Comparison of ENCODE assay signal across 25 mouse cellular contexts in genomic region chr3:121221987-121222386, GRCm38 (mm10). TPM values are rescaled to one million over a fixed set of nuclear protein-coding genes. Genes with fewer than 3 reads are reported as not detected.
DNase-seq lines count a peak whose midpoint lies in the region; ATAC-seq lines count a peak whose summit lies in the region.
"Had no signal": no experiment of that assay in that cellular context is flagged by ENCODE, and none has a peak within 500 bp of the region (broad histone marks: within the 10 kb centered on the region; RNA-seq: fewer than 3 reads in every experiment).

No protein-coding gene starts in this region.

- DNase-seq in heart, adult 9 months (ENCODE audit: low spot score in 2 of 2) = no peak
- DNase-seq in brain, adult 2 months (ENCODE audit: low read depth, low spot score) = peak; percentile 26
- no peak for DNase-seq in thymus, postnatal 36 days
- no peak for DNase-seq in forebrain, embryonic 14.5 days (ENCODE audit: low spot score)
- DNase-seq: cerebellum, postnatal 10 days; gastrocnemius, postnatal 25 days; kidney, adult 8-10 months; kidney, postnatal 14 days; left cerebral cortex, postnatal 4 days; lung, adult 18-20 months; lung, postnatal 14 days; right cerebral cortex, postnatal 14 days; thymus, adult 18-20 months had no signal

- H3K9ac ChIP-seq in heart, embryonic 14.5 days (ENCODE audit: low read length) = no peak overlapping the region
- H3K9ac ChIP-seq in liver, embryonic 16.5 days (ENCODE audit: low read depth, low read length) = no peak overlapping the region
- H3K9ac ChIP-seq in forebrain, embryonic 13.5 days = no peak overlapping the region
- no peak overlapping the region for H3K9ac ChIP-seq in forebrain, embryonic 14.5 days (ENCODE audit: low read length)
- H3K9ac ChIP-seq: embryonic facial prominence, embryonic 13.5 days; heart, embryonic 15.5 days; neural tube, embryonic 15.5 days; stomach, embryonic 15.5 days had no signal

- H3K27me3 ChIP-seq in heart, embryonic 14.5 days (ENCODE audit: control insufficient read depth, insufficient read depth, low read length) = no peaks in the 10 kb centered on the region
- no peaks in the 10 kb centered on the region for H3K27me3 ChIP-seq in liver, embryonic 16.5 days (ENCODE audit: control insufficient read depth, insufficient read depth, low read depth, low read length)
- H3K27me3 ChIP-seq in forebrain, embryonic 13.5 days = no peaks in the 10 kb centered on the region
- H3K27me3 ChIP-seq in forebrain, embryonic 14.5 days (replicated peaks; ENCODE audit: control insufficient read depth, insufficient read depth, low read length) = no peaks in the 10 kb centered on the region
- H3K27me3 ChIP-seq: embryonic facial prominence, embryonic 13.5 days; heart, embryonic 15.5 days; neural tube, embryonic 15.5 days; stomach, embryonic 15.5 days had no signal

- no peak for ATAC-seq in heart, embryonic 14.5 days (ENCODE audit: insufficient number of reproducible peaks, insufficient read depth, low FRiP score, low read depth)
- ATAC-seq in erythroid progenitor cell, adult 5-6 weeks (replicated peaks; ENCODE audit: low FRiP score, poor library complexity, severe bottlenecking) = peak; percentile 51; the same call in 1 of the 2 replicates
- 0 out of 2 replicates have a peak, but pooled peaks have one; percentile 26 for ATAC-seq in liver, embryonic 16.5 days (ENCODE audit: low read depth)
- ATAC-seq in forebrain, embryonic 13.5 days = no peak
- ATAC-seq in forebrain, embryonic 14.5 days = no peak
- ATAC-seq: midbrain, embryonic 16.5 days had no signal

- no peaks in the 10 kb centered on the region for H3K9me3 ChIP-seq in heart, embryonic 14.5 days (ENCODE audit: control insufficient read depth, low read length)
- no peaks in the 10 kb centered on the region for H3K9me3 ChIP-seq in liver, embryonic 16.5 days (replicated peaks; ENCODE audit: control insufficient read depth, low read length)
- no peaks in the 10 kb centered on the region for H3K9me3 ChIP-seq in forebrain, embryonic 13.5 days (replicated peaks)
- H3K9me3 ChIP-seq in forebrain, embryonic 14.5 days (replicated peaks; ENCODE audit: control insufficient read depth, low read length) = no peaks in the 10 kb centered on the region
- H3K9me3 ChIP-seq: embryonic facial prominence, embryonic 13.5 days; forebrain, embryonic 10.5 days; heart, embryonic 15.5 days; hindbrain, embryonic 10.5 days; neural tube, embryonic 15.5 days; stomach, embryonic 15.5 days had no signal

- H3K4me3 ChIP-seq in heart, embryonic 14.5 days (ENCODE audit: control insufficient read depth in 1 of 2, insufficient read depth in 1 of 2, low read depth in 1 of 2, low read length in 2 of 2) = no peak overlapping the region
- H3K4me3 ChIP-seq in liver, embryonic 16.5 days (ENCODE audit: low read depth, low read length) = no peak overlapping the region
- H3K4me3 ChIP-seq in forebrain, embryonic 13.5 days = no peak overlapping the region
- no peak overlapping the region for H3K4me3 ChIP-seq in forebrain, embryonic 14.5 days (ENCODE audit: low read depth, low read length)
- H3K4me3 ChIP-seq: embryonic facial prominence, embryonic 13.5 days; forebrain, embryonic 10.5 days; heart, embryonic 15.5 days; hindbrain, embryonic 10.5 days; left cerebral cortex, adult 2 months; neural tube, embryonic 15.5 days; stomach, embryonic 15.5 days had no signal

- 0 out of 2 replicates have a peak overlapping the region, but pooled peaks have one; percentile 2 for H3K4me2 ChIP-seq in heart, embryonic 14.5 days (ENCODE audit: low read length)
- H3K4me2 ChIP-seq in liver, embryonic 16.5 days (ENCODE audit: low read depth, low read length) = no peak overlapping the region
- H3K4me2 ChIP-seq in forebrain, embryonic 13.5 days = no peak overlapping the region
- no peak overlapping the region for H3K4me2 ChIP-seq in forebrain, embryonic 14.5 days (ENCODE audit: low read length)
- H3K4me2 ChIP-seq: embryonic facial prominence, embryonic 13.5 days; heart, embryonic 15.5 days; neural tube, embryonic 15.5 days; stomach, embryonic 15.5 days had no signal

- 36% methylated on average over 7 of the region's 7 CpGs for WGBS in heart, embryonic 14.5 days
- WGBS in liver, embryonic 16.5 days (ENCODE audit: insufficient replicate concordance) = 45% methylated on average over 7 of the region's 7 CpGs
- WGBS in forebrain, embryonic 13.5 days = 84% methylated on average over 7 of the region's 7 CpGs
- 87% methylated on average over 7 of the region's 7 CpGs for WGBS in forebrain, embryonic 14.5 days

- peaks cover 9 to 13% of the 10 kb centered on the region in 2 experiments for H3K4me1 ChIP-seq in heart, embryonic 14.5 days (ENCODE audit: control insufficient read depth in 2 of 2, insufficient read depth in 2 of 2, low read length in 2 of 2)
- H3K4me1 ChIP-seq in liver, embryonic 16.5 days (ENCODE audit: control insufficient read depth, low read depth, low read length) = peaks cover 6% of the 10 kb centered on the region
- no peaks in the 10 kb centered on the region for H3K4me1 ChIP-seq in forebrain, embryonic 13.5 days
- no peaks in the 10 kb centered on the region for H3K4me1 ChIP-seq in forebrain, embryonic 14.5 days (ENCODE audit: control insufficient read depth, insufficient read depth, low read length)
- H3K4me1 ChIP-seq: embryonic facial prominence, embryonic 13.5 days; hindbrain, embryonic 10.5 days; neural tube, embryonic 15.5 days; stomach, embryonic 15.5 days had no signal

- no peaks in the 10 kb centered on the region for H3K36me3 ChIP-seq in heart, embryonic 14.5 days (ENCODE audit: control insufficient read depth, insufficient read depth, low read length)
- peaks cover 10% of the 10 kb centered on the region for H3K36me3 ChIP-seq in liver, embryonic 16.5 days (ENCODE audit: control insufficient read depth, insufficient read depth)
- H3K36me3 ChIP-seq in forebrain, embryonic 13.5 days (ENCODE audit: poor library complexity, severe bottlenecking) = no peaks in the 10 kb centered on the region
- no peaks in the 10 kb centered on the region for H3K36me3 ChIP-seq in forebrain, embryonic 14.5 days (ENCODE audit: control insufficient read depth, insufficient read depth, low read length)
- H3K36me3 ChIP-seq: embryonic facial prominence, embryonic 13.5 days; forebrain, embryonic 10.5 days; heart, embryonic 15.5 days; hindbrain, embryonic 10.5 days; neural tube, embryonic 15.5 days; stomach, embryonic 15.5 days had no signal

- 0 out of 4 replicates have a peak overlapping the region, but pooled peaks of 1 of the 2 experiments have one; percentile 6 for H3K27ac ChIP-seq in heart, embryonic 14.5 days (replicated peaks in 1 of 2; ENCODE audit: control insufficient read depth in 1 of 2, insufficient read depth in 1 of 2, low read depth in 2 of 2, low read length in 2 of 2)
- H3K27ac ChIP-seq in liver, embryonic 16.5 days (ENCODE audit: low read length) = no peak overlapping the region
- no peak overlapping the region for H3K27ac ChIP-seq in forebrain, embryonic 13.5 days
- H3K27ac ChIP-seq in forebrain, embryonic 14.5 days (ENCODE audit: low read depth, low read length) = no peak overlapping the region
- H3K27ac ChIP-seq: embryonic facial prominence, embryonic 13.5 days; forebrain, embryonic 10.5 days; heart, embryonic 15.5 days; hindbrain, embryonic 10.5 days; left cerebral cortex, adult 2 months; neural tube, embryonic 15.5 days; stomach, embryonic 15.5 days had no signal

RNA-seq across cellular contexts. Expression of gene Rwdd3, which starts 50.5 kb away (rescaled TPM):
- polyA plus RNA-seq in heart, embryonic 14.5 days (2014; fragmentation: Nextera tagmentation; extraction: Ambion mirVana) = 4.0 and 4.2 TPM in 2 replicates
- total RNA-seq in erythroid progenitor cell, adult 5-6 weeks (2015; ENCODE audit: low replicate concordance) = 2.5 and 2.9 TPM in 2 replicates
- 0.39 TPM in 1 of 2 replicates, not detected in the other for total RNA-seq in erythroid progenitor cell, adult 5-6 weeks (2017; ENCODE audit: low replicate concordance)
- polyA plus RNA-seq in liver, embryonic 16.5 days (2015; fragmentation: Nextera tagmentation; extraction: Ambion mirVana) = 1.3 and 1.7 TPM in 2 replicates
- 22.8 and 22.9 TPM in 2 replicates for polyA plus RNA-seq in forebrain, embryonic 13.5 days (2015; fragmentation: Nextera tagmentation; extraction: Ambion mirVana)
- polyA plus RNA-seq in forebrain, embryonic 14.5 days (2014; fragmentation: Nextera tagmentation; extraction: Ambion mirVana) = 24.0 and 24.7 TPM in 2 replicates

Comparison
In these comparisons a context has a peak if more than half of its experiments do, and no peak if none do; other contexts are left out.
1. ATAC-seq: peak in erythroid progenitor cell, adult 5-6 weeks (single experiment) and liver, embryonic 16.5 days (single experiment); none in heart, embryonic 14.5 days (single experiment), forebrain, embryonic 13.5 days (single experiment) and forebrain, embryonic 14.5 days (single experiment).